Mouse (Mus musculus) forebrain, postnatal 0 days (tissue): Measurements from ENCODE around the gene Tbrg4. TPM values are rescaled to one million over a fixed set of nuclear protein-coding genes. Genes with fewer than 3 reads are reported as not detected.

Experiments
- ATAC-seq: fragments of 200-750 bp; cut with Nextera tagmentation; 2 replicates; pipeline ENCODE4 v1.8.0; 2017; ENCODE audit warnings: mild to moderate bottlenecking, moderate library complexity
- DNase-seq: peaks from one replicate; pipeline ENCODE4 v3.0.0-alpha.2; 2015
- H3K27ac ChIP-seq: fragments of 300-500 bp; sonication (generic); 2 replicates; pipeline ENCODE4 v1.5.1; 2014; ENCODE audit warnings: low read depth, mild to moderate bottlenecking, antibody characterized with exemption, low read length, moderate library complexity, mixed read lengths
- H3K27me3 ChIP-seq: fragments of 300-500 bp; sonication (generic); 2 replicates; pipeline ENCODE4 v1.6.1; 2014; ENCODE audit warnings: mild to moderate bottlenecking, low read length, mixed read lengths; ENCODE audit not compliant: insufficient read depth
- H3K36me3 ChIP-seq: fragments of 300-500 bp; sonication (generic); 2 replicates; pipeline ENCODE4 v1.6.1; 2014; ENCODE audit warnings: mild to moderate bottlenecking, moderate library complexity; ENCODE audit not compliant: insufficient read depth
- H3K4me1 ChIP-seq: fragments of 300-500 bp; sonication (generic); 2 replicates; pipeline ENCODE4 v1.6.1; 2014; ENCODE audit warnings: antibody characterized with exemption; ENCODE audit not compliant: insufficient read depth
- H3K4me2 ChIP-seq: fragments of 300-500 bp; sonication (generic); 2 replicates; pipeline ENCODE4 v1.6.1; 2014; ENCODE audit warnings: low read depth, mild to moderate bottlenecking, moderate library complexity
- H3K4me3 ChIP-seq: fragments of 300-500 bp; sonication (generic); 2 replicates; pipeline ENCODE4 v1.5.1; 2014; ENCODE audit warnings: low read depth, low read length, mixed read lengths
- H3K9ac ChIP-seq: fragments of 300-500 bp; sonication (generic); 2 replicates; pipeline ENCODE4 v1.6.1; 2014; ENCODE audit warnings: mild to moderate bottlenecking
- H3K9me3 ChIP-seq: fragments of 300-500 bp; sonication (generic); 2 replicates; pipeline ENCODE4 v1.6.1; 2016; ENCODE audit warnings: low read length
- CTCF ChIP-seq: sonication (generic); IDR thresholded peaks from 2 replicates; pipeline ENCODE4 v1.5.1; 2016; ENCODE audit warnings: antibody characterized with exemption, control low read depth, low read depth
- WGBS: fragments of 180-500 bp; shearing (Covaris S2); extraction: QIAGEN DNeasy Blood & Tissue Kit; methylation state at CpG from one replicate; pipeline ENCODE4 v1.1.7; 2014; 5-methylcytosine and 5-hydroxymethylcytosine counted together
- polyA plus RNA-seq: library from polyadenylated mRNA; unstranded; fragments of >200 nt; fragmentation: Nextera tagmentation; extraction: Ambion mirVana; gene quantifications from 2 replicates; pipeline ENCODE4 v1.2.1, GENCODE M21; 2015
- total RNA-seq: library from RNA; depleted of rRNA; stranded (reverse); fragments of >200 nt; gene quantifications from 2 replicates; pipeline ENCODE4 v1.2.3, GENCODE M21; 2014

Gene Tbrg4
- total and polyA plus RNA-seq, 2 experiments from 2014 or later: 31.6 to 41.9 TPM

GRCm38 (mm10) chr11:6639072-6639471 lies 13.2 kb upstream of the Tbrg4 start:
- no peak for TF ChIP-seq CTCF
- DNase-seq (no peak), ATAC-seq (no peak)
- no peak overlapping the region for H3K9ac ChIP-seq
- no peak overlapping the region for H3K4me2 ChIP-seq
- no peaks in the 10 kb centered on the region for H3K27me3 ChIP-seq
- H3K27ac ChIP-seq: no peak overlapping the region
- H3K4me1 ChIP-seq: no peaks in the 10 kb centered on the region
- H3K36me3 ChIP-seq: no peaks in the 10 kb centered on the region
- WGBS: 72% methylated on average over 6 of the region's 6 CpGs
- no peaks in the 10 kb centered on the region for H3K9me3 ChIP-seq
- no peak overlapping the region for H3K4me3 ChIP-seq

GRCm38 (mm10) chr11:6638537-6638936 lies 12.7 kb upstream of the Tbrg4 start, which contains the start of gene Wap:
Gene Wap (minus strand): TSS chr11:6638637.
- no peaks in the 10 kb centered on the region for H3K9me3 ChIP-seq
- H3K4me3 ChIP-seq: no peak within 1 kb of the TSS
- DNase-seq (no peak), ATAC-seq (no peak)
- WGBS: 89% methylated on average over 4 of the region's 4 CpGs
- H3K36me3 ChIP-seq: no peaks in the 10 kb centered on the region
- H3K4me1 ChIP-seq: no peaks in the 10 kb centered on the region
- no peak for TF ChIP-seq CTCF
- no peaks in the 10 kb centered on the region for H3K27me3 ChIP-seq
- no peak within 1 kb of the TSS for H3K9ac ChIP-seq
- no peak within 1 kb of the TSS for H3K27ac ChIP-seq
- no peak within 1 kb of the TSS for H3K4me2 ChIP-seq

- 0 out of 2 replicates have a peak, but pooled peaks cover 4% of the 10 kb centered on the region for H3K9me3 ChIP-seq
- no peak overlapping the region for H3K4me2 ChIP-seq
- H3K4me1 ChIP-seq: no peaks in the 10 kb centered on the region
- no peak for DNase-seq
- ATAC-seq: no peak
- H3K36me3 ChIP-seq: no peaks in the 10 kb centered on the region
- no peaks in the 10 kb centered on the region for H3K27me3 ChIP-seq
- 76% methylated on average over 8 of the region's 8 CpGs for WGBS
- no peak overlapping the region for H3K9ac ChIP-seq
- no peak for TF ChIP-seq CTCF
- no peak overlapping the region for H3K4me3 ChIP-seq
- H3K27ac ChIP-seq: no peak overlapping the region
These were observed 10.3 kb upstream of the Tbrg4 start for GRCm38 (mm10) chr11:6636150-6636549.

GRCm38 (mm10) chr11:6629655-6630054 lies 3.8 kb upstream of the Tbrg4 start:
- Histone ChIP-seq H3K27me3 (no peaks in the 10 kb centered on the region), H3K4me1 (peaks cover 12% of the 10 kb centered on the region), H3K9ac (no peak overlapping the region), H3K27ac (no peak overlapping the region), H3K4me2 (no peak overlapping the region), H3K9me3 (0 out of 2 replicates have a peak, but pooled peaks cover 4% of the 10 kb centered on the region), H3K4me3 (no peak overlapping the region), H3K36me3 (no peaks in the 10 kb centered on the region)
- TF ChIP-seq CTCF: peak; percentile 39
- DNase-seq (peak; percentile 25), ATAC-seq (no peak)

GRCm38 (mm10) chr11:6628568-6628967 lies 2.7 kb upstream of the Tbrg4 start:
- H3K4me2 ChIP-seq: no peak overlapping the region
- no peak for ATAC-seq
- no peak overlapping the region for H3K9ac ChIP-seq
- H3K36me3 ChIP-seq: peaks cover 5% of the 10 kb centered on the region; the same call in 1 of the 2 replicates
- H3K4me3 ChIP-seq: no peak overlapping the region
- 0 out of 2 replicates have a peak, but pooled peaks cover 4% of the 10 kb centered on the region for H3K9me3 ChIP-seq
- TF ChIP-seq CTCF: peak; percentile 61
- no peaks in the 10 kb centered on the region for H3K27me3 ChIP-seq
- DNase-seq: no peak
- H3K27ac ChIP-seq: no peak overlapping the region
- peaks cover 15% of the 10 kb centered on the region for H3K4me1 ChIP-seq
- 24% methylated on average over 4 of the region's 4 CpGs for WGBS

GRCm38 (mm10) chr11:6627731-6628130 lies 1.9 kb upstream of the Tbrg4 start:
- peaks cover 13% of the 10 kb centered on the region for H3K36me3 ChIP-seq
- DNase-seq (no peak), ATAC-seq (no peak)
- H3K9ac ChIP-seq: no peak overlapping the region
- 90% methylated on average over 4 of the region's 4 CpGs for WGBS
- H3K4me2 ChIP-seq: no peak overlapping the region
- no peak overlapping the region for H3K4me3 ChIP-seq
- 0 out of 2 replicates have a peak, but pooled peaks cover 4% of the 10 kb centered on the region for H3K9me3 ChIP-seq
- H3K27me3 ChIP-seq: no peaks in the 10 kb centered on the region
- H3K4me1 ChIP-seq: peaks cover 15% of the 10 kb centered on the region
- TF ChIP-seq CTCF: no peak
- H3K27ac ChIP-seq: no peak overlapping the region

GRCm38 (mm10) chr11:6626388-6626772 lies 513 bp upstream of the Tbrg4 start:
- Histone ChIP-seq H3K4me3 (peak overlapping the region; percentile 77), H3K9me3 (0 out of 2 replicates have a peak, but pooled peaks cover 2% of the 10 kb centered on the region), H3K27ac (peak overlapping the region; percentile 86), H3K36me3 (peaks cover 20% of the 10 kb centered on the region), H3K4me1 (peaks cover 15% of the 10 kb centered on the region), H3K27me3 (no peaks in the 10 kb centered on the region), H3K9ac (peak overlapping the region; percentile 73), H3K4me2 (peak overlapping the region; percentile 70)
- ATAC-seq: peak; percentile 10
- 15% methylated on average over 16 of the region's 16 CpGs for WGBS
- no peak for DNase-seq
- no peak for TF ChIP-seq CTCF
